Mouse (Mus musculus) stomach, embryonic 16.5 days (tissue): ENCODE measurements around the gene Cers6. TPM values are rescaled to one million over a fixed set of nuclear protein-coding genes. Genes with fewer than 3 reads are reported as not detected.

Experiments
- ATAC-seq: fragments of 200-750 bp; cut with Nextera tagmentation; 2 replicates; pipeline ENCODE4 v1.8.0; 2017; ENCODE audit warnings: moderate number of reproducible peaks, moderate TSS enrichment; ENCODE audit not compliant: insufficient read depth, low FRiP score
- H3K27ac ChIP-seq: fragments of 300-500 bp; sonication (generic); 2 replicates; pipeline ENCODE4 v1.5.1; 2014; ENCODE audit warnings: low read length
- H3K27me3 ChIP-seq: fragments of 300-500 bp; sonication (generic); 2 replicates; pipeline ENCODE4 v1.6.1; 2014; ENCODE audit warnings: low read length, control low read depth, mixed read lengths; ENCODE audit not compliant: control insufficient read depth, insufficient read depth
- H3K36me3 ChIP-seq: fragments of 300-500 bp; sonication (generic); 2 replicates; pipeline ENCODE4 v1.6.1; 2014; ENCODE audit warnings: low read length; ENCODE audit not compliant: control insufficient read depth, insufficient read depth
- H3K4me1 ChIP-seq: fragments of 300-500 bp; sonication (generic); 2 replicates; pipeline ENCODE4 v1.6.1; 2014; ENCODE audit warnings: low read length, control low read depth, mixed read lengths; ENCODE audit not compliant: control insufficient read depth, insufficient read depth
- H3K4me2 ChIP-seq: fragments of 300-500 bp; sonication (generic); 2 replicates; pipeline ENCODE4 v1.6.1; 2014; ENCODE audit warnings: low read depth, low read length, mixed read lengths
- H3K4me3 ChIP-seq: fragments of 300-500 bp; sonication (generic); replicated peaks from 2 replicates; pipeline ENCODE4 v1.5.1; 2014; ENCODE audit warnings: mild to moderate bottlenecking, low read length
- H3K9ac ChIP-seq: fragments of 300-500 bp; sonication (generic); 2 replicates; pipeline ENCODE4 v1.6.1; 2014; ENCODE audit warnings: low read length
- H3K9me3 ChIP-seq: fragments of 300-500 bp; sonication (generic); replicated peaks from 2 replicates; pipeline ENCODE4 v1.6.1; 2016; ENCODE audit warnings: low read length, control low read depth; ENCODE audit not compliant: control insufficient read depth
- WGBS: fragments of 180-500 bp; shearing (Covaris S2); extraction: QIAGEN DNeasy Blood & Tissue Kit; methylation state at CpG from one replicate; pipeline ENCODE4 v1.1.7; 2014; 5-methylcytosine and 5-hydroxymethylcytosine counted together
- polyA plus RNA-seq: library from polyadenylated mRNA; unstranded; fragments of >200 nt; fragmentation: Nextera tagmentation; extraction: Ambion mirVana; gene quantifications from 2 replicates; pipeline ENCODE4 v1.2.1, GENCODE M21; 2015

The Cers6 gene
- polyA plus RNA-seq, 1 experiment from 2014 or later: 26.0 TPM

DNA sequence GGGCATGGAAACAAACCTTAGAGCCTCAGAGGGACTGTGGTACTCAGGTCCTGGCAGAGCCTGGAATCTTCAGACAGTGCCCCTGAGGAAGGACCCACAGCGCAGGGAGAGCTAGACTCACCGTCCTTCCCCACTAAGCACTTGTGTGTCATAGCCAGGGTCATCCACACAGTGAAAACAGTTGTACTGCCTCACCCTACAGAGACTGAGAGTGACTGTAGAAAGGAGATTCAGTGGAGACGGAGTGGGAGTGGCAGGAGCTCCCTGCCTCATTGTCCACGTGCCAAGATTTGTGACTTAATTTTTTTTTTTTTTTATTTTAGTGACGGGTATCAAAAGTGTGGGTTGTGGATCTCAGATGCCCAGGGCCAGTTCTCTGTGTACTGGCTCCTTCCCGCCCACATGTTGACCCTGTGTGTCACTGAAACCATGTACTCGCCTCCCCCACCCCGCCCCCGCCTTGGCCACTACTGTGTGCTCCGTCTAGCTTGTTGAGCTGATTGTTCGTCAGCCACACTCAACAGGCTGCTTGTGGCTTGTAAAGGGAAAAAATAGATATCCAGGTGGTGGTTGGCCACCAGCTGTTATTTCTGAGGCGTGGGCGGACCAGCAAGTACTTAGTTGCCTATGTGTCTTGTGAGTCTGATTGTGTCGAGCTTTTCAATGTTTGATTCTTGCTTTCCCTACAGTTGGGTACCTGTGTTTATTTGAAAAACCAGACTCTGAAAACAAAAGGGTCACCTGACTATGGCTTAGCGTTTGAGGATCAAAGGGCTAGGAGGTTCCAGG, 12.6 kb downstream of the Cers6 start:
- ATAC-seq: no peak; the same call in 1 of the 2 replicates
- 0 out of 2 replicates have a peak, but pooled peaks cover 2% of the 10 kb centered on the region for H3K36me3 ChIP-seq
- H3K4me3 ChIP-seq: no peak overlapping the region
- H3K27ac ChIP-seq: no peak overlapping the region
- no peak overlapping the region for H3K9ac ChIP-seq
- H3K27me3 ChIP-seq: no peaks in the 10 kb centered on the region
- peaks cover 4% of the 10 kb centered on the region; the same call in 1 of the 2 replicates for H3K9me3 ChIP-seq
- 64% methylated on average over 15 of the region's 15 CpGs for WGBS
- H3K4me2 ChIP-seq: no peak overlapping the region
- H3K4me1 ChIP-seq: peaks cover 22% of the 10 kb centered on the region

GRCm38 (mm10) chr2:68874575-68874974, 13.3 kb downstream of the Cers6 start:
- Histone ChIP-seq H3K4me2 (no peak overlapping the region), H3K27ac (no peak overlapping the region), H3K4me3 (no peak overlapping the region), H3K9ac (no peak overlapping the region), H3K4me1 (peaks cover 21% of the 10 kb centered on the region), H3K9me3 (peaks cover 5% of the 10 kb centered on the region; the same call in 1 of the 2 replicates), H3K27me3 (no peaks in the 10 kb centered on the region), H3K36me3 (0 out of 2 replicates have a peak, but pooled peaks cover 2% of the 10 kb centered on the region)
- no peak for ATAC-seq
- WGBS: 79% methylated on average over 6 of the region's 6 CpGs

GRCm38 (mm10) chr2:68879071-68879651, 17.9 kb downstream of the Cers6 start:
- Histone ChIP-seq H3K9ac (no peak overlapping the region), H3K9me3 (peaks cover 5% of the 10 kb centered on the region; the same call in 1 of the 2 replicates), H3K4me1 (peaks cover 5% of the 10 kb centered on the region), H3K27ac (no peak overlapping the region), H3K27me3 (no peaks in the 10 kb centered on the region), H3K4me2 (no peak overlapping the region), H3K4me3 (no peak overlapping the region), H3K36me3 (0 out of 2 replicates have a peak, but pooled peaks cover 2% of the 10 kb centered on the region)
- WGBS: 79% methylated on average over 4 of the region's 4 CpGs
- ATAC-seq: no peak

DNA sequence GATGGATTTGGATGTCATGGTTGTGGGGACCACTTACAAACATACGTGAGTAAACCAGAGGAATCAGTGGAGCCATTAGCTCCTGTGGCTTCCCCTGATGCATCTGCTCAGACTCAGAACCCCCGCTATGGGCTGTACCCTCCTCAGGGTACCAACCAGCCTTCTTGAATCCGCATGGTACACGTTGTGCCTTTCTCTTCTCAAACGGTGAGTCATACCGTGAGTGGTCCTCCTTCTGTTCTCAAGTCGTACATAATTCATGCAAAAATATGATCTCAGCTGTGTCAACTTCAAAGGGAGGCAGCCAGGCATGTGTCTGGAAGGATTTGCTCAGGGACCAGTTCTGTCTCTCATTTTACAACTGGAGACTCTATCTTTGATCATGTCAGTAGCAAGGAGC, 23.3 kb downstream of the Cers6 start:
- Histone ChIP-seq H3K4me3 (no peak overlapping the region), H3K4me2 (no peak overlapping the region), H3K4me1 (peaks cover 21% of the 10 kb centered on the region), H3K27me3 (no peaks in the 10 kb centered on the region), H3K9me3 (no peaks in the 10 kb centered on the region), H3K36me3 (no peaks in the 10 kb centered on the region), H3K27ac (no peak overlapping the region), H3K9ac (no peak overlapping the region)
- ATAC-seq: no peak
- WGBS: 67% methylated on average over 7 of the region's 7 CpGs

- H3K4me1 ChIP-seq: peaks cover 23% of the 10 kb centered on the region
- no peak overlapping the region for H3K27ac ChIP-seq
- no peaks in the 10 kb centered on the region for H3K36me3 ChIP-seq
- H3K4me3 ChIP-seq: no peak overlapping the region
- WGBS: 92% methylated on average over 2 of the region's 2 CpGs
- H3K27me3 ChIP-seq: no peaks in the 10 kb centered on the region
- no peaks in the 10 kb centered on the region for H3K9me3 ChIP-seq
- H3K4me2 ChIP-seq: no peak overlapping the region
- no peak overlapping the region for H3K9ac ChIP-seq
- ATAC-seq: no peak
These were observed 24.0 kb downstream of the Cers6 start for GRCm38 (mm10) chr2:68885206-68885605.

- Histone ChIP-seq H3K27ac (no peak overlapping the region), H3K4me1 (peaks cover 23% of the 10 kb centered on the region), H3K4me3 (no peak overlapping the region), H3K27me3 (no peaks in the 10 kb centered on the region), H3K9me3 (no peaks in the 10 kb centered on the region), H3K9ac (no peak overlapping the region), H3K36me3 (no peaks in the 10 kb centered on the region), H3K4me2 (no peak overlapping the region)
- 0 out of 2 replicates have a peak, but pooled peaks have one; percentile 9 for ATAC-seq
- 35% methylated on average over 4 of the region's 4 CpGs for WGBS
These were observed 24.7 kb downstream of the Cers6 start for GRCm38 (mm10) chr2:68885766-68886496.

DNA sequence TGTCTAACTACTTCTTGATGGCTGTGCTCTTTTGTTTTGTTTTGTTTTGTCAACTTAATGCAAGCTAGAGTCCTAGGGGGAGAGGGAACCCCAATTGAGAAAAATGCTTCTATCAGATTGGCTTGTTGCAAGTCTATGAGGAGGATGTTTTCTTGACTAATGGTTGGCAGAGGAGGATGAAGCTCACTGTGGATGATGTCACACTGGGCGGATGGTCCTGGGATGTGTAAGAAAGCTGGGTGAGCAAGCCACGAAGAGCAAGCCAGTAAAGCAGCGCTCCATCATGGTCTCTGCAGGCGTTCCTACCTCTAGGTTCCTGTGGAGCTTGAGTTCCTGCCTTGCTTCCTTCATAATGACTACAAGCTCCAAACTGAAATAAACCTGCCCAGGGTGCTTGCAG, 25.4 kb downstream of the Cers6 start:
- Histone ChIP-seq H3K4me1 (peaks cover 23% of the 10 kb centered on the region), H3K36me3 (no peaks in the 10 kb centered on the region), H3K9me3 (no peaks in the 10 kb centered on the region), H3K27me3 (no peaks in the 10 kb centered on the region), H3K27ac (no peak overlapping the region), H3K4me3 (no peak overlapping the region), H3K9ac (no peak overlapping the region), H3K4me2 (no peak overlapping the region)
- ATAC-seq: no peak
- 88% methylated on average over 4 of the region's 4 CpGs for WGBS

GRCm38 (mm10) chr2:68888094-68888705, 27.0 kb downstream of the Cers6 start:
- WGBS: 42% methylated on average over 3 of the region's 3 CpGs

More at GRCm38 (mm10) chr2:68888094-68888705, 27.0 kb downstream of the Cers6 start:
- Histone ChIP-seq H3K9ac (no peak overlapping the region), H3K36me3 (no peaks in the 10 kb centered on the region), H3K4me3 (no peak overlapping the region), H3K4me1 (peaks cover 23% of the 10 kb centered on the region), H3K27ac (peak overlapping the region; percentile 38; the same call in 1 of the 2 replicates), H3K4me2 (no peak overlapping the region), H3K27me3 (no peaks in the 10 kb centered on the region), H3K9me3 (no peaks in the 10 kb centered on the region)
- peak; percentile 44; the same call in 1 of the 2 replicates for ATAC-seq
